Mouse (Mus musculus): ENCODE results near the gene Rpl36al. TPM values are rescaled to one million over a fixed set of nuclear protein-coding genes. Genes with fewer than 3 reads are reported as not detected.
A peak's percentile ranks its signal among the peaks of the same experiment; 100 is the strongest.

Gene Rpl36al
- polyA plus RNA-seq, 1 experiment from 2014 or later = 536 TPM

GRCm38 (mm10) chr12:69198985-69199384 is 15.1 kb upstream of the Rpl36al start:
- H3K9me3 ChIP-seq (replicated peaks; ENCODE audit: control insufficient read depth, low read length) = no peaks in the 10 kb centered on the region
- H3K9ac ChIP-seq (replicated peaks; ENCODE audit: low read length) = no peak overlapping the region
- H3K27me3 ChIP-seq (ENCODE audit: control insufficient read depth, insufficient read depth, low read length) = no peaks in the 10 kb centered on the region
- ATAC-seq (replicated peaks; ENCODE audit: insufficient number of reproducible peaks, low FRiP score, low TSS enrichment, low read depth) = no peak
- H3K4me2 ChIP-seq (ENCODE audit: low read depth, low read length) = no peak overlapping the region
- no peak for DNase-seq (ENCODE audit: low spot score)
- H3K4me1 ChIP-seq (ENCODE audit: control insufficient read depth, insufficient read depth, low read length) = no peaks in the 10 kb centered on the region
- no peak overlapping the region for H3K4me3 ChIP-seq (ENCODE audit: low read depth, low read length)
- H3K36me3 ChIP-seq (replicated peaks; ENCODE audit: control insufficient read depth, insufficient read depth, low read depth, low read length) = no peaks in the 10 kb centered on the region; the same call in 1 of the 2 replicates
- no peak overlapping the region for H3K27ac ChIP-seq (replicated peaks; ENCODE audit: low read depth, low read length)

GRCm38 (mm10) chr12:69198164-69198535 is 14.3 kb upstream of the Rpl36al start, which contains the start of gene Dnaaf2:
TSS of gene Dnaaf2 (minus strand) at chr12:69198429.
- H3K36me3 ChIP-seq (replicated peaks; ENCODE audit: control insufficient read depth, insufficient read depth, low read depth, low read length) = no peaks in the 10 kb centered on the region; the same call in 1 of the 2 replicates
- peak within 1 kb of the TSS; percentile 74 for H3K27ac ChIP-seq (replicated peaks; ENCODE audit: low read depth, low read length)
- peak; percentile 11; the same call in 1 of the 2 replicates for ATAC-seq (replicated peaks; ENCODE audit: insufficient number of reproducible peaks, low FRiP score, low TSS enrichment, low read depth)
- no peaks in the 10 kb centered on the region for H3K27me3 ChIP-seq (ENCODE audit: control insufficient read depth, insufficient read depth, low read length)
- H3K4me1 ChIP-seq (ENCODE audit: control insufficient read depth, insufficient read depth, low read length) = no peaks in the 10 kb centered on the region
- peak within 1 kb of the TSS; percentile 96 for H3K4me3 ChIP-seq (ENCODE audit: low read depth, low read length)
- no peaks in the 10 kb centered on the region for H3K9me3 ChIP-seq (replicated peaks; ENCODE audit: control insufficient read depth, low read length)
- H3K4me2 ChIP-seq (ENCODE audit: low read depth, low read length) = peak within 1 kb of the TSS; percentile 95
- peak; percentile 80 for DNase-seq (ENCODE audit: low spot score)
- WGBS = 0% methylated on average over 18 of the region's 18 CpGs
- peak within 1 kb of the TSS; percentile 86 for H3K9ac ChIP-seq (replicated peaks; ENCODE audit: low read length)

- Histone ChIP-seq H3K9ac (replicated peaks; ENCODE audit: low read length) (peak overlapping the region; percentile 86), H3K4me3 (ENCODE audit: low read depth, low read length) (peak overlapping the region; percentile 96)
- peak; percentile 74 for ATAC-seq (replicated peaks; ENCODE audit: insufficient number of reproducible peaks, low FRiP score, low TSS enrichment, low read depth)
Measured at GRCm38 (mm10) chr12:69197378-69198163, 13.7 kb upstream of the Rpl36al start.

GRCm38 (mm10) chr12:69196444-69197377 is 12.8 kb upstream of the Rpl36al start, which contains the start of gene Gm49383:
TSS of gene Gm49383 (minus strand) at chr12:69197104.
- peak within 1 kb of the TSS; percentile 74 for H3K27ac ChIP-seq (replicated peaks; ENCODE audit: low read depth, low read length)
- H3K9ac ChIP-seq (replicated peaks; ENCODE audit: low read length) = peak within 1 kb of the TSS; percentile 86
- H3K9me3 ChIP-seq (replicated peaks; ENCODE audit: control insufficient read depth, low read length) = no peaks in the 10 kb centered on the region
- no peaks in the 10 kb centered on the region for H3K27me3 ChIP-seq (ENCODE audit: control insufficient read depth, insufficient read depth, low read length)
- WGBS = under 1% methylated on average over 75 of the region's 75 CpGs
- peak within 1 kb of the TSS; percentile 95 for H3K4me2 ChIP-seq (ENCODE audit: low read depth, low read length)
- ATAC-seq (replicated peaks; ENCODE audit: insufficient number of reproducible peaks, low FRiP score, low TSS enrichment, low read depth) (peak; percentile 81), DNase-seq (ENCODE audit: low spot score) (peak; percentile 90)
- H3K4me1 ChIP-seq (ENCODE audit: control insufficient read depth, insufficient read depth, low read length) = no peaks in the 10 kb centered on the region
- peak within 1 kb of the TSS; percentile 96 for H3K4me3 ChIP-seq (ENCODE audit: low read depth, low read length)
- H3K36me3 ChIP-seq (replicated peaks; ENCODE audit: control insufficient read depth, insufficient read depth, low read depth, low read length) = no peaks in the 10 kb centered on the region

More at GRCm38 (mm10) chr12:69197378-69198163, 13.7 kb upstream of the Rpl36al start:
- Histone ChIP-seq H3K27ac (replicated peaks; ENCODE audit: low read depth, low read length) (peak overlapping the region; percentile 74), H3K36me3 (replicated peaks; ENCODE audit: control insufficient read depth, insufficient read depth, low read depth, low read length) (no peaks in the 10 kb centered on the region; the same call in 1 of the 2 replicates), H3K9me3 (replicated peaks; ENCODE audit: control insufficient read depth, low read length) (no peaks in the 10 kb centered on the region), H3K4me1 (ENCODE audit: control insufficient read depth, insufficient read depth, low read length) (no peaks in the 10 kb centered on the region), H3K4me2 (ENCODE audit: low read depth, low read length) (peak overlapping the region; percentile 95), H3K27me3 (ENCODE audit: control insufficient read depth, insufficient read depth, low read length) (no peaks in the 10 kb centered on the region)
- under 1% methylated on average over 73 of the region's 94 CpGs for WGBS
- peak; percentile 26 for DNase-seq (ENCODE audit: low spot score)

GRCm38 (mm10) chr12:69192637-69193036 is 8.8 kb upstream of the Rpl36al start:
- 98% methylated on average over 2 of the region's 2 CpGs for WGBS
- Histone ChIP-seq H3K4me1 (ENCODE audit: control insufficient read depth, insufficient read depth, low read length) (no peaks in the 10 kb centered on the region), H3K9ac (replicated peaks; ENCODE audit: low read length) (no peak overlapping the region), H3K27ac (replicated peaks; ENCODE audit: low read depth, low read length) (no peak overlapping the region), H3K9me3 (replicated peaks; ENCODE audit: control insufficient read depth, low read length) (no peaks in the 10 kb centered on the region), H3K4me3 (ENCODE audit: low read depth, low read length) (no peak overlapping the region), H3K36me3 (replicated peaks; ENCODE audit: control insufficient read depth, insufficient read depth, low read depth, low read length) (no peaks in the 10 kb centered on the region), H3K27me3 (ENCODE audit: control insufficient read depth, insufficient read depth, low read length) (no peaks in the 10 kb centered on the region), H3K4me2 (ENCODE audit: low read depth, low read length) (no peak overlapping the region)
- DNase-seq (ENCODE audit: low spot score) (no peak), ATAC-seq (replicated peaks; ENCODE audit: insufficient number of reproducible peaks, low FRiP score, low TSS enrichment, low read depth) (no peak)

GRCm38 (mm10) chr12:69191396-69191795 is 7.5 kb upstream of the Rpl36al start:
- Histone ChIP-seq H3K4me1 (ENCODE audit: control insufficient read depth, insufficient read depth, low read length) (no peaks in the 10 kb centered on the region), H3K27ac (replicated peaks; ENCODE audit: low read depth, low read length) (no peak overlapping the region), H3K4me2 (ENCODE audit: low read depth, low read length) (no peak overlapping the region), H3K9me3 (replicated peaks; ENCODE audit: control insufficient read depth, low read length) (no peaks in the 10 kb centered on the region), H3K4me3 (ENCODE audit: low read depth, low read length) (no peak overlapping the region), H3K27me3 (ENCODE audit: control insufficient read depth, insufficient read depth, low read length) (no peaks in the 10 kb centered on the region), H3K9ac (replicated peaks; ENCODE audit: low read length) (no peak overlapping the region), H3K36me3 (replicated peaks; ENCODE audit: control insufficient read depth, insufficient read depth, low read depth, low read length) (no peaks in the 10 kb centered on the region)
- DNase-seq (ENCODE audit: low spot score) = no peak
- 92% methylated on average over 5 of the region's 5 CpGs for WGBS
- ATAC-seq (replicated peaks; ENCODE audit: insufficient number of reproducible peaks, low FRiP score, low TSS enrichment, low read depth) = no peak

GRCm38 (mm10) chr12:69190522-69190921 is 6.6 kb upstream of the Rpl36al start:
- no peak for DNase-seq (ENCODE audit: low spot score)
- H3K9me3 ChIP-seq (replicated peaks; ENCODE audit: control insufficient read depth, low read length) = no peaks in the 10 kb centered on the region
- ATAC-seq (replicated peaks; ENCODE audit: insufficient number of reproducible peaks, low FRiP score, low TSS enrichment, low read depth) = no peak
- H3K4me1 ChIP-seq (ENCODE audit: control insufficient read depth, insufficient read depth, low read length) = no peaks in the 10 kb centered on the region
- no peak overlapping the region for H3K27ac ChIP-seq (replicated peaks; ENCODE audit: low read depth, low read length)
- H3K36me3 ChIP-seq (replicated peaks; ENCODE audit: control insufficient read depth, insufficient read depth, low read depth, low read length) = no peaks in the 10 kb centered on the region
- no peak overlapping the region for H3K4me3 ChIP-seq (ENCODE audit: low read depth, low read length)
- H3K9ac ChIP-seq (replicated peaks; ENCODE audit: low read length) = no peak overlapping the region
- no peaks in the 10 kb centered on the region for H3K27me3 ChIP-seq (ENCODE audit: control insufficient read depth, insufficient read depth, low read length)
- WGBS = 94% methylated on average over 1 of the region's 1 CpGs
- H3K4me2 ChIP-seq (ENCODE audit: low read depth, low read length) = no peak overlapping the region

All from embryonic facial prominence, embryonic 11.5 days (tissue).